Mouse (Mus musculus) olfactory bulb, adult 2 months (tissue): ENCODE data around the gene Luc7l.

Experiments
- CTCF ChIP-seq: fragments of 200-500 bp; IDR thresholded peaks from 2 replicates; pipeline ENCODE4 v1.5.1; 2012; ENCODE audit warnings: low read depth, mild to moderate bottlenecking, low read length, moderate library complexity; ENCODE audit not compliant: insufficient read depth
- POLR2A ChIP-seq: fragments of 200-500 bp; IDR thresholded peaks from 2 replicates; pipeline ENCODE4 v1.6.1; 2012; ENCODE audit warnings: mild to moderate bottlenecking, low read depth, low read length, moderate library complexity; ENCODE audit not compliant: insufficient read depth

- TF ChIP-seq POLR2A (no peak), CTCF (no peak)
Measured at GRCm38 (mm10) chr17:26237667-26238066, 15.0 kb upstream of the Luc7l start.
